Mouse (Mus musculus) heart, adult 2 months (tissue): Measurements from ENCODE around the gene Prickle2. TPM values are rescaled to one million over a fixed set of nuclear protein-coding genes. Genes with fewer than 3 reads are reported as not detected.

Experiments
- DNase-seq, 2 experiments: peaks; one replicate each; pipeline ENCODE4 v3.0.0; 2021
- H3K27ac ChIP-seq: fragments of 200-600 bp; 2 replicates; pipeline ENCODE4 v1.8.1; 2022
- H3K27me3 ChIP-seq: fragments of 200-500 bp; 2 replicates; pipeline ENCODE4 v1.6.1; 2012; ENCODE audit warnings: mild to moderate bottlenecking, low read length, inconsistent platforms, mixed read lengths; ENCODE audit not compliant: control insufficient read depth, insufficient read depth
- H3K36me3 ChIP-seq: fragments of 200-500 bp; 2 replicates; pipeline ENCODE4 v1.6.1; 2012; ENCODE audit warnings: low read length, inconsistent platforms; ENCODE audit not compliant: control insufficient read depth, insufficient read depth
- H3K4me1 ChIP-seq: fragments of 200-500 bp; 2 replicates; pipeline ENCODE4 v1.6.1; 2011; ENCODE audit warnings: low read length; ENCODE audit not compliant: control insufficient read depth, insufficient read depth
- H3K4me3 ChIP-seq: fragments of 200-600 bp; 2 replicates; pipeline ENCODE4 v1.8.1; 2022
- H3K79me2 ChIP-seq: fragments of 200-500 bp; replicated peaks from 2 replicates; pipeline ENCODE4 v1.6.1; 2012; ENCODE audit warnings: mild to moderate bottlenecking, inconsistent platforms, low read length, moderate library complexity, mixed read lengths; ENCODE audit not compliant: control insufficient read depth, insufficient read depth
- H3K9ac ChIP-seq: fragments of 200-500 bp; 2 replicates; pipeline ENCODE4 v1.6.1; 2012; ENCODE audit warnings: low read depth, mild to moderate bottlenecking, control low read depth, inconsistent platforms, low read length, mixed read lengths
- CTCF ChIP-seq: fragments of 200-600 bp; IDR thresholded peaks from 2 replicates; pipeline ENCODE4 v1.8.1; 2022; ENCODE audit warnings: antibody characterized with exemption, mild to moderate bottlenecking, moderate library complexity
- EP300 ChIP-seq: fragments of 200-500 bp; IDR thresholded peaks from 2 replicates; pipeline ENCODE4 v1.6.1; 2011; ENCODE audit warnings: low read depth, low read length, control low read depth; ENCODE audit not compliant: insufficient read depth
- POLR2A ChIP-seq: fragments of 200-500 bp; IDR thresholded peaks from 2 replicates; pipeline ENCODE4 v1.6.1; 2011; ENCODE audit warnings: mild to moderate bottlenecking, low read depth, low read length, control low read depth; ENCODE audit not compliant: insufficient read depth
- WGBS: fragments of 180-500 bp; shearing (Covaris S2); methylation state at CpG from one replicate; pipeline ENCODE4 v1.1.7; 2018; 5-methylcytosine and 5-hydroxymethylcytosine counted together
- intact Hi-C: fragments of 180-260 bp; cut with DNase I; formaldehyde crosslinking; loops from one replicate; pipeline ENCODE4 v1.15.1; 2025
- polyA plus RNA-seq: library from polyadenylated mRNA; depleted of rRNA; stranded (reverse); fragments of >200 nt; gene quantifications from 2 replicates; pipeline ENCODE4 v1.2.3, GENCODE M21; 2012
- total RNA-seq, 2 experiments: library from RNA; stranded (reverse); gene quantifications; 2 replicates each; pipeline ENCODE4 v1.2.3; 2021

Prickle2 gene
- total and polyA plus RNA-seq, 3 experiments, result 2.3 to 6.1 (median 4.9) TPM

DNA sequence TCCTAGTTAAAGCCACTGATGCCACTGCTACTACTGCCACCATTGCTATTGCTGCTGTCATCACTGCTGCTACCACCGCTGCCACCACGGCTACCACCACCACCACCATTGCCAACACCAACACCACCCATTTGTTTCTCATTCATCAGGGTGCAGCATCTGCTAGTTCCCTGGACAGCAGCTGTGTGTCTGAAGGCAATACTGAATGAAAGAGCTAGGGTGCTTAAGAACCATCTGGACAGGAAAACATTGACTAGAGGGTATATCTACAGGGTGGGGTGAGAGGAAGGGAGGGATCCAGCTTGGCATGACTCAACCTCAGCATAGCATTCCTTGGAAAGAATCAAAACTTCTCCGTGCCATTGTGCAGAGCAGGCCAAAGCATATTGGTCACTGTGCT lies 133.8 kb downstream of the Prickle2 start:
- DNase-seq, result no peak
- no peak for TF ChIP-seq POLR2A
- no peak for TF ChIP-seq CTCF
- no peak for TF ChIP-seq EP300
- H3K27ac ChIP-seq, result no peak overlapping the region
- intact Hi-C loops, result no loop called here
- no peaks in the 10 kb centered on the region for H3K27me3 ChIP-seq
- no peak overlapping the region for H3K4me3 ChIP-seq
- H3K36me3 ChIP-seq, result no peaks in the 10 kb centered on the region; the same call in 1 of the 2 replicates
- H3K4me1 ChIP-seq, result no peaks in the 10 kb centered on the region
- H3K79me2 ChIP-seq, result no peaks in the 10 kb centered on the region
- WGBS, result 57% methylated on average over 3 of the region's 3 CpGs
- no peak overlapping the region for H3K9ac ChIP-seq

DNA sequence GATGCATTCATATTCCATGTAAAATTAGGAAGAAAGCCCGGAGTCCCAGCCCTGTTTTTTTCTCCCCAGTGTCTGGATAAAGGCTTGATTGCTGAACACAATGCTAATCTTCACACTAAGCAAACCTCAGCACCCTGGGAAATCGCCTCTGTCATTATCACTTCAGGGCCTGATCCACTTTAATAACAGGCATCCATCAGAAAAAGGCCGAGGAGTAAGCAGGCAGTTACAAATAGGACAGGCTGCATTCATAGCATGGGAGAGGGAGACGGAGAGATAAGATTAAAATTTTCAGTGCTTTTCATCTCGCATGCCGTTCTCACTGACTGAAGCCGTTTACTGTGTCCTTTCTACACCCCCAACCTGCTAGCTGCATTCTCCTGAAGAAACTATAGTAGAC lies 135.9 kb downstream of the Prickle2 start:
- no peak overlapping the region for H3K4me3 ChIP-seq
- H3K27me3 ChIP-seq, result no peaks in the 10 kb centered on the region
- no peak overlapping the region for H3K27ac ChIP-seq
- no peaks in the 10 kb centered on the region for H3K79me2 ChIP-seq
- intact Hi-C loops, result no loop called here
- WGBS, result 76% methylated on average over 7 of the region's 7 CpGs
- no peak overlapping the region for H3K9ac ChIP-seq
- no peaks in the 10 kb centered on the region for H3K4me1 ChIP-seq
- TF ChIP-seq CTCF (no peak), POLR2A (no peak), EP300 (no peak)
- no peak for DNase-seq
- H3K36me3 ChIP-seq, result no peaks in the 10 kb centered on the region; the same call in 1 of the 2 replicates

DNA sequence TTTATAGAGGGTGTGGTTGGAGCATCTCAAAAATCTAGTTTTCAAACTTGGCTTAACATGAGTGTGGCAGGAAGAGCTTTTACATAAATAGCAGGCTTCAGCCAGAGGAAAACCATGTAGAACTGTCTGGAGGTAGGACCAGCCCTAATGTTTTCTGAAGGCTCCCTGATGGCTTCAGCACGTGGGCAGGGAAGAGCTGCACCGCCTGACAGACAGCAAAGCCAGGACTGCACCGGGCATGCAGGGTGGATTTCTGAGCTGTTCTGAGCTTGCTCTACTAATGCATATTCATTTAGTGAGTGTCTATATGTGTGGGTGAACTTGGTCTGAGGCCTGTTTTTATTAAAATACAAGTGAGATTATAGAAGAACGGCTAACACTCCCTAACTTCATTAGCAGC lies 136.7 kb downstream of the Prickle2 start:
- no peak overlapping the region for H3K27ac ChIP-seq
- H3K4me3 ChIP-seq, result no peak overlapping the region
- H3K4me1 ChIP-seq, result no peaks in the 10 kb centered on the region
- no peaks in the 10 kb centered on the region for H3K79me2 ChIP-seq
- WGBS, result 79% methylated on average over 4 of the region's 4 CpGs
- intact Hi-C loops, result no loop called here
- no peaks in the 10 kb centered on the region for H3K36me3 ChIP-seq
- no peak for DNase-seq
- H3K27me3 ChIP-seq, result no peaks in the 10 kb centered on the region
- TF ChIP-seq EP300 (no peak), CTCF (no peak), POLR2A (no peak)
- H3K9ac ChIP-seq, result no peak overlapping the region

DNA sequence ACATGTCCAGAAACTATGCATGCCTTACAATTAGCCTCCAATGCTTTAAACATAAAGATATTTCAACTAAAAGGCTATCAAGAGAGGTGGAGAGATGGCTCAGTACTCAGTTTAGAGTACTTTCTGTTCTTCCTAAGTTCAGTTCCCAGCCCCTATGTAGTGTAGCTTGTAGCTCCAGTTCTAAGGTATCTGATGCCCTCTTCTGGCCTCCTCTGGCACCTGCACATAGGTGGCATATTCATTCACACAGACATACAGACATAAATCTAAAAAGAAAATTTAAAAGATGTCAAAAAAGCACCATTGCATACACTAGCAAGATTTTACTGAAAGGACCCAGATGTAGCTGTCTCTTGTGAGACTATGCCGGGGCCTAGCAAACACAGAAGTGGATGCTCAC lies 146.7 kb downstream of the Prickle2 start:
- intact Hi-C loops, result no loop called here
- TF ChIP-seq CTCF, result peak; percentile 14
- no peak for TF ChIP-seq EP300
- Histone ChIP-seq H3K27me3 (no peaks in the 10 kb centered on the region), H3K79me2 (no peaks in the 10 kb centered on the region), H3K4me3 (no peak overlapping the region), H3K36me3 (no peaks in the 10 kb centered on the region), H3K4me1 (peaks cover 1% of the 10 kb centered on the region; the same call in 1 of the 2 replicates), H3K27ac (no peak overlapping the region), H3K9ac (no peak overlapping the region)
- WGBS, result 95% methylated on average over 1 of the region's 1 CpGs
- DNase-seq, result no peak

DNA sequence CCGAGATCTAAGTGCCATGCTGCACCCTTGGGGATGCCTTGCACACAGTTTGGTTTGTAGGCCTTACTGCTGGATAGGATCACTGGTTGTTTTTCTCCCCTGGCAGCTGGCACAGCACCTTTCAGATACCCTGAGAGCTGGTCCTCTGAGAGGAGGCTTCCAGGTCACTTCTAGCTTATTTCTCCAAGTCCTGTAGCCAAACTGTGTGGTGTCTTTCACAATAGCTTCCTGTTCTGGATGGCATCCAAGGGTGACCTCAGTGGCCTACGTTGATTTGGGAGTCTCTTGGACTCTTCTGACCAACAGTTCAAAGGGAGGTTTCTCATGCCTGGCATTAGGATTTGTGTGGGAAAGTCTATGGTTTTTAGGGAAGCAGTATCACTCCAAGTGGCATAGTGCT lies 150.3 kb downstream of the Prickle2 start:
- no peaks in the 10 kb centered on the region for H3K36me3 ChIP-seq
- H3K9ac ChIP-seq, result no peak overlapping the region
- no peaks in the 10 kb centered on the region for H3K79me2 ChIP-seq
- peaks cover 1% of the 10 kb centered on the region; the same call in 1 of the 2 replicates for H3K4me1 ChIP-seq
- WGBS, result 38% methylated on average over 2 of the region's 2 CpGs
- intact Hi-C loops, result no loop called here
- DNase-seq, result peak; percentile 24 to 29
- TF ChIP-seq POLR2A, result no peak
- TF ChIP-seq CTCF, result no peak
- TF ChIP-seq EP300, result no peak
- no peaks in the 10 kb centered on the region for H3K27me3 ChIP-seq
- no peak overlapping the region for H3K4me3 ChIP-seq
- no peak overlapping the region for H3K27ac ChIP-seq

DNA sequence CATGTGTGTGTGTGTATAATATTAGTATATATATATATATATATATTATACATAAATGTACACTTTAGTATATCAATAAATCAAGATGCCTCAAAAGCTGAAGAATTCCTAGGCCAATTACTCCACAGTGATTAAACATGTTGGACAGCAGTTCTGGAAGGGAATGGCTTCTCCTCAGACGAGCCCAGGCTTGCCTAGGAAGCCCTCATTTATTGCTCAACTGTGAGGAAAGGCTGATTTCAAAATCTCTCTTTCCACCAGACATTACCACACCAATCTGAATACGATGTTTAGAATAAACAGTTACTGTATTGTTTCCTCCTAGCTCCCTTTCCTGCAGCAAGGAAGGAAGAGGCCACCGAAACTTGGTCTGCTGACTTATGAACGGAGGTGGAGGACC lies 152.9 kb downstream of the Prickle2 start:
- TF ChIP-seq CTCF, result no peak
- TF ChIP-seq POLR2A, result no peak
- TF ChIP-seq EP300, result no peak
- WGBS, result 60% methylated on average over 4 of the region's 4 CpGs
- no peaks in the 10 kb centered on the region for H3K27me3 ChIP-seq

More for the DNA sequence above, 152.9 kb downstream of the Prickle2 start:
- intact Hi-C loops, result no loop called here
- H3K4me1 ChIP-seq, result peaks cover 1% of the 10 kb centered on the region; the same call in 1 of the 2 replicates
- H3K4me3 ChIP-seq, result no peak overlapping the region
- DNase-seq, result no peak
- no peaks in the 10 kb centered on the region for H3K79me2 ChIP-seq
- H3K36me3 ChIP-seq, result no peaks in the 10 kb centered on the region
- no peak overlapping the region for H3K9ac ChIP-seq
- H3K27ac ChIP-seq, result no peak overlapping the region
